Comparison of ENCODE assay signal across 26 mouse cellular contexts in the genomic region with DNA sequence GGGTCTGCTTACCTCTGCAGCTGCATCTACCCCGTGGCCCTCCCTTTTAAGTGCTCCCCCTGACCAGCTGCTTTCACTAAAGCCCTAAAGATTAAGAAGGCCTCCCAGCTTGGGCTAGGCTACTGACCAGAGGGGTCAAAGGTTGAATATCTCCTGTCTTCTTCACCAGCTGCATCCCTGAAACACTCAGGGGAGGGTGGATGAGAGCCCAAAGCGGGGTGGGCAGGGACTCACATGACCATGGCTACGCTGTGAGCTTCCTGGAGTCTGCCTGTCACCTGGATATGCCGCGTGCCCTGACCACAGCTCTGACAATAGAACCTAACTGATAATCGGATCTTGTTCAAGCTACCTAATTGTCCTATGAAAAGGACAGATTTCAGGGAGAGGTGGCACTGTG. TPM values are rescaled to one million over a fixed set of nuclear protein-coding genes. Genes with fewer than 3 reads are reported as not detected.
"Had no signal": no experiment of that assay in that cellular context is flagged by ENCODE, and none has a peak within 500 bp of the region (broad histone marks: within the 10 kb centered on the region; RNA-seq: fewer than 3 reads in every experiment).

A gene (minus strand): TSS at position 13 of the 400 bp plus-strand sequence.

- H3K27ac ChIP-seq: kidney, postnatal 0 days; layer of hippocampus, adult 2 months; limb, embryonic 12.5 days; limb, embryonic 15.5 days; liver, embryonic 14.5 days; macrophage had no signal

- H3K4me2 ChIP-seq: limb, embryonic 12.5 days; limb, embryonic 15.5 days; liver, embryonic 11.5 days; lung, embryonic 14.5 days had no signal

- H3K4me3 ChIP-seq: layer of hippocampus, adult 2 months; limb, embryonic 12.5 days; limb, embryonic 15.5 days had no signal

- DNase-seq: layer of hippocampus, adult 9-11 months; liver, postnatal 0 days; lung, embryonic 14.5 days; midbrain, embryonic 14.5 days; thymus, adult 18-20 months; thymus, postnatal 36 days had no signal

- H3K36me3 ChIP-seq: limb, embryonic 12.5 days; limb, embryonic 15.5 days had no signal

- H3K27me3 ChIP-seq: limb, embryonic 15.5 days had no signal

- H3K9me3 ChIP-seq: limb, embryonic 12.5 days; limb, embryonic 15.5 days had no signal

- ATAC-seq: intestine, embryonic 16.5 days; liver, postnatal 0 days; lung, postnatal 0 days had no signal

- H3K9ac ChIP-seq: limb, embryonic 12.5 days; limb, embryonic 15.5 days; liver, embryonic 14.5 days; liver, postnatal 0 days; lung, embryonic 14.5 days had no signal

RNA-seq across cellular contexts. Expression of the gene that starts here (rescaled TPM):
- total RNA-seq: left cerebral cortex, adult 18-20 months; left cerebral cortex, postnatal 10 days; left cerebral cortex, postnatal 36 days; megakaryocyte, adult 5-6 weeks; midbrain, postnatal 0 days had no signal
- polyA plus RNA-seq: intestine, embryonic 16.5 days; limb, embryonic 12.5 days; limb, embryonic 15.5 days; liver, embryonic 11.5 days; liver, embryonic 14.5 days; liver, postnatal 0 days; lung, embryonic 14.5 days; lung, postnatal 0 days; macrophage; midbrain, embryonic 14.5 days; midbrain, postnatal 0 days; neural tube, embryonic 11.5 days; neural tube, embryonic 14.5 days; small intestine, adult 2 months; stomach, embryonic 16.5 days; testis, adult 2 months; urinary bladder, adult 2 months had no signal
